Mouse (Mus musculus): ENCODE measurements at regions not wholly inside any gene's neighbourhood (a gene's known extent, or its start where the extent isn't known, plus 50 kb on each side); places are given as distances from the start of the nearest gene placed in this dataset.

DNA sequence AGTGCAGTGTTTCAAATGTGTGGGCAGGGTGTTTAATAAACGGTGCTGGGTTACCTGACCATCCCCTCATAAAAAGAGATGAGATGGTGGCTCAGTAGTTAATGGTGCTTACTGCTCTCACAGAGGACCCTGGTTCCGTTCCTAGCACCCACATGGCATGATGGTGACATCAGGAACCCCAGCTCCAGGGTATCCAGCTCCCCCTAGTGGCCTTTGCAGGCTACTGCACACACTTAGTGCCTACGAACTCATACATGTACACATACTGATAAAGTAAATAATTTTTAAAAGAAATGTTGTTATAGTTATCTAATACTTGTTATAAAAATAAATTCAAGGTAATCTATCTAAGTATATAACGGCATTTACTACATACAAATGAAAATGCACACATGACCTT, 157.3 kb downstream of the Rpap3 start:
- TF ChIP-seq CTCF (IDR thresholded peaks at IDR 0.05; ENCODE audit: low read depth, low read length) (no peak), POLR2A (IDR thresholded peaks at IDR 0.05; ENCODE audit: insufficient read depth, low read length) (no peak)

All from ES-Bruce4 (cell line).